Mouse (Mus musculus): ENCODE measurements around the gene Foxj2. TPM values are rescaled to one million over a fixed set of nuclear protein-coding genes. Genes with fewer than 3 reads are reported as not detected.

Gene Foxj2
- polyA plus RNA-seq, 1 experiment from 2014 or later, result 5.0 TPM

DNA sequence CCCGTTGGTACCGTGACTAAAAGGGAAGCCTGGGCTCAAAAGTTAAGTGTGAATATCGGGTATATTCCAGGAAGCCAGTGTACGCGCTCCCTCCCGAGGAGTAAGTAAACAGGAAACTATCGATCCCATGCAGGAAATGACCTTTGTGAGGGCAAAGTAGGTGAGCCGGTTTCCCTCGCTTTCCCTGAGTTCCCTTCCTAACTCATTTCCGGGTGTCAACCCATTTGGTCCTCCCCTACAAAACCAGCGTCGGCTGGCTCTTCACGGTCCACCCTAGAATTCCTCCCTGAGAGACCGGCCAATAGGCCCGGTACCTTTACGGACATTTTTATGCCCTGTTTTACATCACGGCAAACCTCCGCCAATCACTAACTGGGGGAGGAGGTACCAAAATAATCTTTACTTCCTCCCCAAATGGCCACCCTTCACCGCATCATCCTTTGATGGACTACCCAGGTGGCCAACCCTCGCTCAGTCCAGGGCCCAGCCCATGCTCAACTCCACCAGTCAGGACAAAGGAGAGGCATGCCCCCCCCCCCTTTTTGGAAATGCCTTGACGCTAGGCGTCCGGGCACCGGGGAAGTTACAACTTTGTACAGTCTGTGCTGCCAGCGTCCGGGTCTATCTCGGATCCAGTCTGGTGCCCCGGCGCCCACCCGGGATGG, 9.0 kb upstream of the Foxj2 start:
- Histone ChIP-seq H3K36me3 (ENCODE audit: control insufficient read depth, insufficient read depth, low read length) (no peaks in the 10 kb centered on the region), H3K4me3 (ENCODE audit: low read depth, low read length) (peak overlapping the region; percentile 67), H3K4me2 (ENCODE audit: low read depth, low read length, severe bottlenecking) (peak overlapping the region; percentile 59), H3K4me1 (replicated peaks; ENCODE audit: control insufficient read depth, insufficient read depth, low read length) (no peaks in the 10 kb centered on the region), H3K9ac (ENCODE audit: low read length) (peak overlapping the region; percentile 67), H3K27ac (ENCODE audit: low read depth, low read length) (peak overlapping the region; percentile 98), H3K9me3 (ENCODE audit: control insufficient read depth, low read length) (no peaks in the 10 kb centered on the region), H3K27me3 (ENCODE audit: control insufficient read depth, insufficient read depth, low read length) (no peaks in the 10 kb centered on the region)
- ATAC-seq (replicated peaks; ENCODE audit: low FRiP score) (peak; percentile 99), DNase-seq (ENCODE audit: low spot score) (peak; percentile 97)
- under 1% methylated on average over 30 of the region's 30 CpGs for WGBS

DNA sequence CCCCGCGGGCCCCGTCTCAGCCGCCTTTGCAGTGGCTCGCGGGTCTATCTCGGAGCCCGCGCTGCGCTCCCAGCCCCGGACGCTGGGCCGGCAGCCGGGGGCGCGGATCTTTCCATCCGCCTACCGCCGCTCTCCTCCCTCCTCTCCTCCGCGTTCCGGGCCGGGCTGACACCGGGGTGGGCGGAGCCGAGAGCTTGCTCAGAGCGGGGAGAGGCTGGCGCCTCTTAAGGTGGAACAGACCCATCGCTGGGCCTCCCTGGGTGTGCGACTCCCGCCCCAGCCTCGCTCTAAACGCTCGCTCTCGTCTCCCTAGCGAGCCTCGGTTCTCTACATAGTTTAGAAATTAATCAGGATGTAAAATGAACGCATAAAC, 8.4 kb upstream of the Foxj2 start:
- Histone ChIP-seq H3K4me3 (ENCODE audit: low read depth, low read length) (peak overlapping the region; percentile 67), H3K36me3 (ENCODE audit: control insufficient read depth, insufficient read depth, low read length) (no peaks in the 10 kb centered on the region), H3K9ac (ENCODE audit: low read length) (peak overlapping the region; percentile 67), H3K4me2 (ENCODE audit: low read depth, low read length, severe bottlenecking) (peak overlapping the region; percentile 59), H3K27me3 (ENCODE audit: control insufficient read depth, insufficient read depth, low read length) (no peaks in the 10 kb centered on the region), H3K9me3 (ENCODE audit: control insufficient read depth, low read length) (no peaks in the 10 kb centered on the region), H3K27ac (ENCODE audit: low read depth, low read length) (peak overlapping the region; percentile 98), H3K4me1 (replicated peaks; ENCODE audit: control insufficient read depth, insufficient read depth, low read length) (no peaks in the 10 kb centered on the region)
- peak; percentile 94 for ATAC-seq (replicated peaks; ENCODE audit: low FRiP score)
- WGBS, result under 1% methylated on average over 37 of the region's 38 CpGs
- DNase-seq (ENCODE audit: low spot score), result peak; percentile 93

DNA sequence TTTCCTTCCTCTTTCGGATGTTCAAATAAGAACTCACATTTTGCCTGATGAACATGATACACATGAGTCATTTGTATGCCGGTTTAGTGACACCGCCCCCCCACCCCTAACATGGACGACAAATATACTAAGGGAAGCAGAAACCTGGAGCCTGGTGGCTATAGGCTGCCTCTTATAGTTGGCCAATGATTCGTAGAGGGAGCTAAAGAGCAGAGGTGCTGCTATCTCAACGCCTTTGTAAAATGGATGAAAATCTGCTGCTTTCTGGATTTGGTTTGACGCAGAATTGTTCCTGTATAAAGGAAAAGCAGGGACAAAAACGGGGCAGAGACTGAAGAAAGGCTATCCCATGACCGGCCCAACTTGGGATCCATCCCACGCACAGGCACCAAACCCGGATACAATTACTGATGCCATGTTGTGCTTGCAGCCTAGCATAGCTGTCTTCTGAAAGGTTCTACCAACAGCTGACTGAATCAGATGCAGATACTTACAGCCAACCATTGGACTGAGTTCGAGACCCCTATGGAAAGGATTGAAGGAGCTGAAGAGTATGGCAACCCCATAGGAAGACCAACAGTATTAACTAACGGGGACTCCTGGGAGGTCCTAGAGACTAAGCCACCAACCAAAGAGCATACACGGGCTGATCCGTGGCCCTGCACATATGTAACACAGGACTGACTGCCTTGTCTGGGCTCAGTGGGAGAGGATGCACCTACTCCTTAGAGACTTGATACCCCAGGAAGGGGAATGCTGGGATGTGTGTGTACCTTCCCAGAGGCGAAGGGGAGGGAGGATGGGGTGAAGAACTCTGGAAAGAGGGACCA, 7.7 kb upstream of the Foxj2 start:
- peak overlapping the region; percentile 51 for H3K9ac ChIP-seq (ENCODE audit: low read length)
- no peaks in the 10 kb centered on the region for H3K27me3 ChIP-seq (ENCODE audit: control insufficient read depth, insufficient read depth, low read length)
- peak overlapping the region; percentile 59 for H3K4me2 ChIP-seq (ENCODE audit: low read depth, low read length, severe bottlenecking)
- peak overlapping the region; percentile 98 for H3K27ac ChIP-seq (ENCODE audit: low read depth, low read length)
- peak; percentile 71 for DNase-seq (ENCODE audit: low spot score)
- no peaks in the 10 kb centered on the region for H3K36me3 ChIP-seq (ENCODE audit: control insufficient read depth, insufficient read depth, low read length)
- H3K4me3 ChIP-seq (ENCODE audit: low read depth, low read length), result peak overlapping the region; percentile 67
- WGBS, result 25% methylated on average over 16 of the region's 16 CpGs
- no peaks in the 10 kb centered on the region for H3K4me1 ChIP-seq (replicated peaks; ENCODE audit: control insufficient read depth, insufficient read depth, low read length)
- no peaks in the 10 kb centered on the region for H3K9me3 ChIP-seq (ENCODE audit: control insufficient read depth, low read length)
- ATAC-seq (replicated peaks; ENCODE audit: low FRiP score), result peak; percentile 35

DNA sequence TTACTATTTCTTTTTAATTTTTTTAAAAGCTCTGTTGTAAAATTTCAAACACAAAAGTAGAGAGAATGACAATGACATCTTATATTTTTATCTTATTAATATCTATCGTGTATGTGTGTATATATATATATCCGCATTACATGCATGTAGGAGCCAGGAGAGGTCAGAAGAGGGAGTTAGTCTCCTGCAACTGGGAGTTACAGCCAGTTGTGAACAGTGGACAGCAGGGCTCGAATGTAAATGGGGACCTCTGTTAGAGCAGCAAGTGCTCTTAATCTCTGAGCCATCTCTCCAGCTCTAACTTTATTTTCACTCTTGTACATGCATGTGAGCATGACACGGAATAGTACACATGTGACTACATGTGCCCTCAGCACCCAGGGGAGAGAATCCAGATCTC, 7.0 kb upstream of the Foxj2 start:
- Histone ChIP-seq H3K4me1 (replicated peaks; ENCODE audit: control insufficient read depth, insufficient read depth, low read length) (no peaks in the 10 kb centered on the region), H3K36me3 (ENCODE audit: control insufficient read depth, insufficient read depth, low read length) (no peaks in the 10 kb centered on the region), H3K27me3 (ENCODE audit: control insufficient read depth, insufficient read depth, low read length) (no peaks in the 10 kb centered on the region), H3K4me3 (ENCODE audit: low read depth, low read length) (no peak overlapping the region), H3K4me2 (ENCODE audit: low read depth, low read length, severe bottlenecking) (no peak overlapping the region), H3K9me3 (ENCODE audit: control insufficient read depth, low read length) (no peaks in the 10 kb centered on the region), H3K9ac (ENCODE audit: low read length) (no peak overlapping the region), H3K27ac (ENCODE audit: low read depth, low read length) (no peak overlapping the region)
- WGBS, result 91% methylated on average over 4 of the region's 4 CpGs
- DNase-seq (ENCODE audit: low spot score) (no peak), ATAC-seq (replicated peaks; ENCODE audit: low FRiP score) (no peak)

DNA sequence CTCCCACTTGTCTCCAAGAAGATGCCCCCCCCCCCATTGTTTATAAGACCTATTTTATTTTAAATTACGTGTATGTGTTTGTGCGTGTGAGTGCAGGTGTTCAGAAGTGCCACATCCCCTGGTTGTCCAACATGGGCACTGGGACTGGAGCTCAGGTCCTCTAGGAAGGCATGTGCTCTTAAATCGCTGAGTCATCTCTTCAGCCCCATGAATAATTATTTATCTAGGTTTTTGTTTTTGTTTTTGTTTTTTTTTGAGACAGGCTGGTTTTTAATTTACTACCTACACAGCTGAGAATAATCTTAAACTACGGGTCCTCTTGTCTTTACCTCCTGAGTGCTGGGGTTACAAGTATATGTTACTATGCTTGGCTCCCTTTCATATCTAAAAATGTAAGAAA, 6.1 kb upstream of the Foxj2 start:
- Histone ChIP-seq H3K27ac (ENCODE audit: low read depth, low read length) (no peak overlapping the region), H3K4me1 (replicated peaks; ENCODE audit: control insufficient read depth, insufficient read depth, low read length) (no peaks in the 10 kb centered on the region), H3K4me3 (ENCODE audit: low read depth, low read length) (no peak overlapping the region), H3K9ac (ENCODE audit: low read length) (no peak overlapping the region), H3K36me3 (ENCODE audit: control insufficient read depth, insufficient read depth, low read length) (no peaks in the 10 kb centered on the region), H3K4me2 (ENCODE audit: low read depth, low read length, severe bottlenecking) (no peak overlapping the region), H3K9me3 (ENCODE audit: control insufficient read depth, low read length) (no peaks in the 10 kb centered on the region), H3K27me3 (ENCODE audit: control insufficient read depth, insufficient read depth, low read length) (no peaks in the 10 kb centered on the region)
- no peak for DNase-seq (ENCODE audit: low spot score)
- WGBS, result 91% methylated on average over 4 of the region's 4 CpGs
- ATAC-seq (replicated peaks; ENCODE audit: low FRiP score), result no peak

DNA sequence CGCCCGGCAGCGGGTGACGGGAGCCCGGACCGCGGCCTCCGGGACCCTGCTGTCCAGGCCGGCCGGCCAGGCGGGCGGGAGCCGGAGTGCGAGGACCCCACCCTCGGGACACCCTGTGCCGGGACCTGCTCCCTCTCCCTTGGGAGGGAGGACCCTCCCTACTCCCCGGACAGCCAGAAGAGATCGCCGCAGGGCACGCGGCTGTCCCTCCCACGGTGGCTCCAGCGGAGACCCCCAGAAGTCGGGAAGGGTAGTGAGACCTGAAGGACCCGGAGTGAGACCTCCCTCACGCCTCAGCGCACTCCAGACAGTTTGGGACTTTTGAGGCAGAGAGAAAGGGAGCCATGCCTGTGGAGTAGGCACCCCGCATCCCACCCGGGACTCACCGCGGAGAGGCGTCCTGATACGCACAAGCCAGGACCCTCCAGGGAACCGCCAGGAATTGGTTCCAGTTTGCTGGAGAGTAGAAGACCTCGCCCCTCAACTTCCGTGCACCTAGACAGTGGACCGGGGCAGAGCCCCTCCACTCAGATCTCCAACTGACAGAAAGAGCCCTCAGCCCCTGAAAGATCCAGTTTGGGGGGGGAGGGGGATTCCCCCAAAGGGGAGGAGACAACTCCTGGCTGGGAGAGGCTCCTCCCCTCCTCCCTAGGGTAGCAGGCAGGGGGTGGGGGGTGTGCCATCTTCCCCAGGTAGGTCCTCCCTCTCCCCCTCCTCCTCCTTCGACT, 521 bp downstream of the Foxj2 start:
- WGBS, result under 1% methylated on average over 35 of the region's 38 CpGs
- H3K4me2 ChIP-seq (ENCODE audit: low read depth, low read length, severe bottlenecking), result peak overlapping the region; percentile 57
- peak overlapping the region; percentile 87 for H3K9ac ChIP-seq (ENCODE audit: low read length)
- no peaks in the 10 kb centered on the region for H3K27me3 ChIP-seq (ENCODE audit: control insufficient read depth, insufficient read depth, low read length)
- no peaks in the 10 kb centered on the region for H3K9me3 ChIP-seq (ENCODE audit: control insufficient read depth, low read length)
- ATAC-seq (replicated peaks; ENCODE audit: low FRiP score) (peak; percentile 77), DNase-seq (ENCODE audit: low spot score) (peak; percentile 69)
- no peaks in the 10 kb centered on the region for H3K36me3 ChIP-seq (ENCODE audit: control insufficient read depth, insufficient read depth, low read length)
- peak overlapping the region; percentile 82 for H3K4me3 ChIP-seq (ENCODE audit: low read depth, low read length)
- H3K4me1 ChIP-seq (replicated peaks; ENCODE audit: control insufficient read depth, insufficient read depth, low read length), result peaks cover 7% of the 10 kb centered on the region; the same call in 1 of the 2 replicates
- H3K27ac ChIP-seq (ENCODE audit: low read depth, low read length), result no peak overlapping the region

DNA sequence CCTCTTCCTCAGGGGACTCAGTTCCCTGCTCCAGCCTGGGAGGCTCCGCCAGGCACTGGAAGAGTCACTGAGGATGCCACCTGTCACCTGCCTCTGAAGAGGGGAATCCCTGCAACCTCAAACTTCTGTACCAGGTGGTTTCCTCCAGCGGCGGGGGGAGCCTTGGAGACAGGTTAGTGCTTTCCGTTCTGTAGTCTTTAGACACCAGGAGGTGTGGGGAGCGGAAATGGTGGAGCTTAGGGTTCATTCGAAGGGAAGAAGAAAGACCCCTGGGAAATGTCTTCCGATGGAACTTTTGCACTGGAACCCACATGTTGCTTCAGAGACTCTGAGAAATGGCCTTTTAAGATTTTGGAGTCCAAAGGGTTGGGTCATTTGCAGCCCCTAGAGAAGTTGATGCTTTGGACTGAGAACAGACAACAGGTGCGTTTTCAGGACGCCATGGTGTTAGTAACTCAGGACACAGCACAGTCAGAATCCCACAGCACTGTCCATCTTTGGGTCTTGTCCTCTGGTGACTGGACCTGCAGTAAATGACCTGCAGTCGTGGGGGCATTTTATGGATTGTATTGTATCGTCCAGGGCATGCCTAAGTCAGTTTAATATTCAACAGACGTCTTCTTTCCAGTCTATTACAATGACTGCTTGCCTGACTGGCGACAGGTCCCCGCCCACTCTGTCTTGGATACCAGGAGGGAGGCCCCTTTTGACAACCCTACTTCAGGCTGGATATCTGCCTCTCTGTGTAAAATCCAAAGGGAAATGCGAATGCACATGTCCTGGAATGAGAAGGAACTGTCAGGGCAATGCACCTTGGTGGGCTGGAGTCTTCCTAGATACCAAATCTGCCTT, 1.3 kb downstream of the Foxj2 start:
- DNase-seq (ENCODE audit: low spot score), result no peak
- Histone ChIP-seq H3K4me3 (ENCODE audit: low read depth, low read length) (peak overlapping the region; percentile 82), H3K27me3 (ENCODE audit: control insufficient read depth, insufficient read depth, low read length) (no peaks in the 10 kb centered on the region), H3K36me3 (ENCODE audit: control insufficient read depth, insufficient read depth, low read length) (no peaks in the 10 kb centered on the region), H3K9ac (ENCODE audit: low read length) (peak overlapping the region; percentile 87; the same call in 1 of the 2 replicates), H3K4me2 (ENCODE audit: low read depth, low read length, severe bottlenecking) (peak overlapping the region; percentile 57), H3K27ac (ENCODE audit: low read depth, low read length) (no peak overlapping the region), H3K9me3 (ENCODE audit: control insufficient read depth, low read length) (no peaks in the 10 kb centered on the region), H3K4me1 (replicated peaks; ENCODE audit: control insufficient read depth, insufficient read depth, low read length) (peaks cover 7% of the 10 kb centered on the region; the same call in 1 of the 2 replicates)
- 27% methylated on average over 15 of the region's 15 CpGs for WGBS
- peak; percentile 38 for ATAC-seq (replicated peaks; ENCODE audit: low FRiP score)

DNA sequence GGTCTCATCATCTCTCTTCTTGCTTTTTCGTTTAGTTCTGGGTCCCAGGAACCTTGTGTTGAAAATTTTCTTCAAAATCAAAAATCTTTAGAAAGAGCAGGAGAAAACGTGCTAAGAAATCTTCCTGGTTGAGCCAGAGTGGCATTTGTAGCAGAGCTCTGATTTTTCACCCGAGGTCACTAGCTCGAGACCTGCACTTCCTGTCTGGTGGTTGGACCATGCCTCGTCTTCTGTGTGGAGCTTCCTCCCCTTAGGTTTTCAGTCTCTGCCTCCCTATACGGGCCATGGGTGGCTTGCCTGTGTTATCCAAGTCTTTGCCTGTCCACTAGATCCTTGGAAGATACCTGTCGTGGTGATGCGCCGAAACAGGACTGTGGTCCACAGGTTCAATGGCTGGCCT, 2.1 kb downstream of the Foxj2 start:
- no peak for ATAC-seq (replicated peaks; ENCODE audit: low FRiP score)

More for the DNA sequence above, 2.1 kb downstream of the Foxj2 start:
- Histone ChIP-seq H3K36me3 (ENCODE audit: control insufficient read depth, insufficient read depth, low read length) (no peaks in the 10 kb centered on the region), H3K4me2 (ENCODE audit: low read depth, low read length, severe bottlenecking) (0 out of 2 replicates have a peak overlapping the region, but pooled peaks have one; percentile 57), H3K4me3 (ENCODE audit: low read depth, low read length) (no peak overlapping the region), H3K27me3 (ENCODE audit: control insufficient read depth, insufficient read depth, low read length) (no peaks in the 10 kb centered on the region), H3K9ac (ENCODE audit: low read length) (no peak overlapping the region), H3K27ac (ENCODE audit: low read depth, low read length) (no peak overlapping the region), H3K9me3 (ENCODE audit: control insufficient read depth, low read length) (no peaks in the 10 kb centered on the region), H3K4me1 (replicated peaks; ENCODE audit: control insufficient read depth, insufficient read depth, low read length) (peaks cover 11% of the 10 kb centered on the region; the same call in 1 of the 2 replicates)
- no peak for DNase-seq (ENCODE audit: low spot score)
- WGBS, result 79% methylated on average over 9 of the region's 9 CpGs
